Mouse (Mus musculus) embryonic stem cell, embryonic (primary cell): ENCODE data around the gene Rbms3.

ENCODE experiments used
- CTCF ChIA-PET, 4 experiments: fragments of 300-600 bp in 2 of 4; fragments of 350-600 bp in 2 of 4; sonication (Branson Sonifier 250); formaldehyde crosslinking; loops; one replicate each; lab custom pipeline; 2022; ENCODE audit warnings: inconsistent platforms in 2 of 4; lab: Charles Lee
- POLR2A ChIA-PET, 4 experiments: fragments of 300-600 bp in 2 of 4; fragments of 350-600 bp in 2 of 4; sonication (Branson Sonifier 250); formaldehyde crosslinking; loops; one replicate each; lab custom pipeline; 2022; ENCODE audit warnings: antibody characterized with exemption in 4 of 4, inconsistent platforms in 1 of 4; lab: Charles Lee

The Rbms3 gene

GRCm38 (mm10) chr9:117222741-117223140 is 407.0 kb downstream of the Rbms3 start:
- POLR2A ChIA-PET: no interaction called here
- CTCF ChIA-PET: no interaction called here

- POLR2A ChIA-PET: no interaction called here
- CTCF ChIA-PET: no interaction called here
These were observed 408.2 kb downstream of the Rbms3 start for GRCm38 (mm10) chr9:117221481-117221880.

- CTCF ChIA-PET: no interaction called here
- POLR2A ChIA-PET: no interaction called here
These were observed 413.5 kb downstream of the Rbms3 start for GRCm38 (mm10) chr9:117216026-117216755.

- ChIA-PET CTCF (no interaction called here), POLR2A (no interaction called here)
These were observed 417.7 kb downstream of the Rbms3 start for GRCm38 (mm10) chr9:117212023-117212422.

DNA sequence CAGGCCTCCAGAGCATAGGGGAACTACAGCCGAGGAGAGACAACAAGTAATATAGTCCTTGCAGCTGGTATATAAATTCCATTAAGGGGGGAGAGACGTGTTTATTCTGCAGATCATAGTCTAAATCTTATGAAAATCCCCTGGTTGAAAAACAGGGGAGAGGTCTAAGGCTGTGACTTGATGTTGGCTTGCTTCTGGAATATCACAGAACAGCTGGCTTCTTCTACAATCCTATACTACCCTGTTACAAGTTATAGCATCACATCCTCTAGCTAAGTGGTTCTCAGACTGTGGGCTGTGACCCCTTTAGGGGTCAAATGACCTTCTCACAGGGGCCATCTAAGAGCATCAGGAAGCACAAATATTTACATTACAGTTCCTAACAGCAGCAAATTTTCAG is 419.4 kb downstream of the Rbms3 start:
- ChIA-PET POLR2A (no interaction called here), CTCF (no interaction called here)

DNA sequence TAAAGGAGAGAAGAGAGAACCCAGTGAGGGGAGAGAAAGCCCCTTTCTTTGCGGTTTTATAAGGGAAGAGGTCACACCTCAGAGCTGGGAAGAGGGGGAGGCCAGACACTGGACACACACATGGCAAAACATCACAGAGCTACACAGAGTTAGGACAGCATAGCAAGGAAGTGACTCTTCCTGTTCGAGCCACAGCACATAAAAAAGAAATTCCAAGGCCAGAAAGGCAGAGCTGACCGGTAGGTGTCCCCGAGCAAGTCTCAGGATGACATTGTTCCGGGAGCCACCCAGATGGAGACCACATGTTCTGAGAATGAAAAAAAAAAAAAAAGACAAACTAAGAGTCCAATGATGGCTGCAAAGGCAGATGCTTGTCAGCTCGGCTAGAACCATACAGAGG is 424.3 kb downstream of the Rbms3 start:
- POLR2A ChIA-PET: no interaction called here
- CTCF ChIA-PET: no interaction called here

GRCm38 (mm10) chr9:117200067-117200658 is 429.6 kb downstream of the Rbms3 start:
- ChIA-PET CTCF (no interaction called here), POLR2A (interaction anchor here in 1 of 4 experiments (0.7 kb wide), 1 partner anchor 168 kb away, joined by 3 read pairs; no protein-coding TSS in a partner anchor)

- ChIA-PET POLR2A (no interaction called here), CTCF (no interaction called here)
These were observed 432.2 kb downstream of the Rbms3 start for GRCm38 (mm10) chr9:117197531-117197930.

GRCm38 (mm10) chr9:117192565-117193540 is 436.9 kb downstream of the Rbms3 start:
- ChIA-PET CTCF (no interaction called here), POLR2A (interaction anchor here in 1 of 4 experiments (0.6 to 0.9 kb wide), 3 partner anchors 15 to 414 kb away, joined by 3 to 6 read pairs (median 3); no protein-coding TSS in a partner anchor)

GRCm38 (mm10) chr9:117192093-117192492 is 437.6 kb downstream of the Rbms3 start:
- ChIA-PET POLR2A (no interaction called here), CTCF (no interaction called here)

DNA sequence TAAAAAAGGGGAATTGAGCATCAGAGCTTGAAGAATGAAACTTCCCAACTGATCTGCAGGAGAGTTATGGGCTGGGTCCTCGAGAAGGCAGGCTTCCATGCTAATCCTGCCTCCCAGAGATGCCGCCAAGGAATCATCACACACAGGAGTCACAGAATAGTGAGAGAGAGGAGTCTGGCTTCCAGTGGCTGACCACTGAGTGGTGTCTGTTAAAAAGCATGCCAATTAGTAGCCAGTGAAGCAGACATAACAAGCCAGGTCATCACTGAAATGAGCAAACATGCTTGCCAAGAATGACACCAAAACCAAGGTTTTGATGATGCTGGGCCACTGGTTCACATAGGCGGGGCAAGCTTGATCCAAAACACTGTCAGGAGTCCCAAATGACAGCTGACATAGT is 441.3 kb downstream of the Rbms3 start:
- ChIA-PET CTCF (interaction anchor here in 1 of 4 experiments (0.8 kb wide), 1 partner anchor 64 kb away, joined by 4 read pairs; no protein-coding TSS in a partner anchor), POLR2A (interaction anchor here in 1 of 4 experiments (0.6 kb wide), 1 partner anchor 553 kb away, joined by 3 read pairs; no protein-coding TSS in a partner anchor)

DNA sequence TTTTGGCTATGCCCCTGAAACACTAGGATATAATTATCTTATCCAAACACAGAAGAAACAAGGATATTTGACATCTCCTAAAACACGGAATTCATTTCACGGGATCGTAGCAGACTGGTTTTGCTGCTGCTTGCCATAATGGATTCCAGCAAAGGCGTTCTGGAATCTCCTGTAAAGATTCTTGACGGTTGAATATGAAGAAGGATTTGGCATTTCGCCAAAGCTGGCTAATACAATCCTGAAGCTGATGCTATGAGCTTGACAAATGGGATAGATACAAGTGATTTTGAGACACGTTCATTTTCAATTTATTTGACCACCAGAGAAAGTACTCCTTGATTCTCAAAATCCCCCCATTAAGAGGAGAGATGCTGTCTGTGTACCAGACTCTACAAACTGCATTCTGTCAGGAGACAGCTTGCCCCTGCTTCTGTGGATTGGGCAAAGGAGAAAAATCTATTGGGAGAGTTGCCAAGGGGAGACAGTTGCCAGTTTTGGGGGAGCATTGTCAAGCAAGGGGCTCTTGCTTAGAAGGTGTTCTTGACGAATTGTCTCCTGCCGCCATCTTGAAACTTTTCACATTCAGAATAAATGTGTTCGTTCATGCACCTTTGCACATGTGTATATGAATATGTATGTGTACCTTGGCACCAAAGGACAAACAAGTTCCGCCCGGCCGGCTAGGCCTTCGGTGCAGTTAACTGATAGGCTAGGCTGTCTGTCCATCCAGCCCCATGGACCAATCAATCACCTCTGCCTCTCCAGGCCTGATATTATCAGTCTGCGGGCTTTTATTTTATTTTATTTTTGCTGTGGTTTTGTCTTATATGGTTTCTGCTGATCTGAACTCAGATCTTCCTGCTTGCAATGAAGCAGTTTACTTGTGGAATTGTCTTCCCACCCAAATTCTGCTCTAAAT is 442.3 kb downstream of the Rbms3 start:
- POLR2A ChIA-PET: no interaction called here
- CTCF ChIA-PET: no interaction called here

DNA sequence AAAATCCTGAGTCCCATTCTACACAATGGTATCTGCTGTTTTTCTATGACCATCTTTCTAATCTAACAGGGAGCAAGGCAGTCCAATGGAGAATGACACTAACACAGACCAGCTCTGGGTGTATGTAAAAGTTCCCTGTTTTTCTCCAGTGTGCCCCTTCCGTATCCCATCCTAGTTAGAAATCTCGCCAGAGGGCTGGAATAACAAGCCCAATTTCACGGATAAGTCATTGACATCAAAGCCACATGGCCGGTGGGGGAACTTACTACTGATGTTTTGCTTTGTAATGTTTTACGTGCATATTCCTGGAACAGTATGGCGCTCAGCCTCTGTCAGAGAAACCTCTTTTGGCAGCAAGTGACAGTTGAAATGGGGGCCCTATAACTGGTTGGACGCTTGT is 449.1 kb downstream of the Rbms3 start:
- POLR2A ChIA-PET: no interaction called here

DNA sequence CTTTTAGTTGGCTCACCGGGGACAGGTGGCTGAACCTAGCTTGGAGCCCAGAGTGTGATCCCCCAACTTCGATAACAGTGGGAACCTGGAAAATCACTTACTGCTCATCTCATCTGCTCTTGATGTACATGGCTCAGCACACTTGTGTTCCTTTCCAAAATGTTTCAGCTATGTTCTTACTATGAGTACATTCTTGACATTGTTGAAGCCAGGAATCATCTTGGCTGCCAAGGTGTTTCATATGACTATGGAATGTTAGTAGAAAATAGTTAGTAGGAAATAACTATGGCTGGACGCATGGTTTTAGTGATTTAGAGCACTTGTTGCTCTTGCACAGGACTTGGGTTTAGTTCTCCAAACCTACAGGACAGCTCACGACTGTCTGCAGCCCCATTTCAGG is 451.3 kb downstream of the Rbms3 start:
- ChIA-PET POLR2A (no interaction called here), CTCF (no interaction called here)

More for the DNA sequence above, 449.1 kb downstream of the Rbms3 start:
- CTCF ChIA-PET: no interaction called here

DNA sequence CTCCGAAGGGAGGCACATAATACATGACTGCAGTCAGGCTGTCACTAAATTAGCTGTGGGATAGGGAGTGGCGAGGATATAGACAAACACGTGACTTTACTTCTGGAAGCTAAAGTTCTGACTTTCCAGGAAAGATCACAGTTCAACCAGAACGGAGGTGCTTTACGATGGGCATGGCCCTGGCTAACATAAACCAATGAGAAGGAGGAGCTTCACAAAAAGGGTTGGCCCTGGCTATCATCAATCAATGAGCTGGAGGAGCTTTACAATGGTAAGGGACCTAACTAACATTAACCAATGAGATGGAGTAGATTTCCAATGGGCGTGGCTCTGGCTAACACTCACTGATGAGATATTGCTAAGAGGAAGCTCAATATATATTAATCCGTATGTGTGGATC is 457.2 kb downstream of the Rbms3 start:
- POLR2A ChIA-PET: no interaction called here
- CTCF ChIA-PET: no interaction called here

DNA sequence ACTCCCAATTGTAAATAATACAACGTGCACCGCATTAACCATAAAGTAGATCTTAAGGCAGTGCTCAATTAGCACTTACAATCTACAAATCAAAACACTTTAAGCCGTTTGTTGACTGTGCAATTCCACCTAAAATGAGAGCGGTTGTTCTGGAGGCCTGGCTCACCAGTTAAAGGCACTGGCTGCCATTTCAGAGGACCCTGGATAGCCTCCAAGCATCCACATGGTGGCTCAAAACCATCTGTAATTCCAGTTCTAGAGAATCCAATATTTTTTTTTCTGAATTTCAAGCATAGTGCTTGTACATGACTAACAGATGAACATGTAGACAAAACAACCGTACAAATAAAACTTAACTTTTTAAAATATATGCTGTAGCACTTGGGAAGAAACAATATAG is 460.5 kb downstream of the Rbms3 start:
- CTCF ChIA-PET: no interaction called here

DNA sequence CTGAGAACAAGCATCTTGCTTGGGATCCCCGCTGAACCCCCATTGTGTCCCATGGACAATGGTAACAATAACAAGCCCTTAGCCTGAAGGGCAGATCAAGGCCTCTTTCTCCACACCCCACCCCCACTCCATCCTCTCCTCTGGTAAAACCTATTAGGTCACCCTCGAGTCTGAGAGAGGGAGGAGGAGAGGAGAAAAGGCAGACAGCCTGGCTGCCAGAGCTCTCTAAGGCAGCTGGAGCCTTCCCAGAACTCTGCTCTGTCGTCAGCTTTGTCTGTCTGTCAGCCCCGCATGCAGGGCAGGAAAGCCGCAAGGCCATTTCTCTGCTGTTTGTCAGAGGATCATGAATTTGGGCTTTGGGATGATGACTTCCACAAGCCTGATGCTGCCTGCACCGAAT is 466.6 kb downstream of the Rbms3 start:
- CTCF ChIA-PET: no interaction called here
- POLR2A ChIA-PET: no interaction called here

More for the DNA sequence above, 460.5 kb downstream of the Rbms3 start:
- POLR2A ChIA-PET: no interaction called here

DNA sequence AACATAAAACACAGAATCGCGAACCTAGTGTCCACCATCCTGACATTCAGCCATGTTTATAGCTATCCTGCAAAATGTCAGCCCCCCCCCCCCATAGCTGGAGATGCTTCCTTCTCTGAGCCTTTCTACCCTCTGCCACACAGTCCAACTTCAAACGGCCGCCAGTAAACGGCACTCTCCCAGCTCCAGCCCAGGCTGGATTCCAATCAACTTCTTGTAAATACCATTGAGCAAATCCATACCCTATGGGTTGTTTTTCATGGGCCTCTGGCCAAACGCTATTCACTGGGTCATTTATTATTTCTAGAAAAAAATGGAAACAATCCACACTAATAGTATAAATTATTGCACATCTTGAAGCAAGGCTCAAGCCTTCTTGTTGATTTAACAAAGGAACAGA is 468.6 kb downstream of the Rbms3 start:
- ChIA-PET CTCF (interaction anchor here in 1 of 4 experiments (0.7 kb wide), 1 partner anchor 1585 kb away, joined by 9 read pairs; no protein-coding TSS in a partner anchor), POLR2A (interaction anchor here in 1 of 4 experiments (0.6 kb wide), 1 partner anchor 92 kb away, joined by 3 read pairs; no protein-coding TSS in a partner anchor)
